In the genomic region with DNA sequence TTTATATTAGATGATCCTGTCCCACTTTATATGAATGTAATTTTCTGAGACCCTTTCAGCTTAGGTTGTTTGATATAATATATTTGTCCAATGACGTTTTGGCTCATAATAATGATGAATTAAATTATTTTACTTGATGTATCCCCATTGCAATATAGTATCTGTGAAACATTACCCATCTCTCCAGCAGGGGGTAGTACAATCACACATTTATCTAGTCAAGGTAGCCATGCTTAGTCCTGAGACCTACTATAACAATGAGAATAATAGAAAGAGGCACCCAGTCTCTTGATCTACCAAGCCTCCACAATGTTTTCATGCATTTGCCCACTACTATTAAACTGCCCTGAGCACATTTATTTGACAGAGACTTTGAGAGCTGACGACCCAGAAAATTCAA, we compare ENCODE assay signal across 10 mouse cellular contexts.
A peak's percentile ranks its signal among the peaks of the same experiment; 100 is the strongest.
DNase-seq lines count a peak whose midpoint lies in the region; ATAC-seq and TF ChIP-seq lines count a peak whose summit lies in the region.
"Had no signal": no experiment of that assay in that cellular context is flagged by ENCODE, and none has a peak within 500 bp of the region (broad histone marks: within the 10 kb centered on the region; RNA-seq: fewer than 3 reads in every experiment).

No protein-coding gene starts in this region.

- peak; percentile 17 for DNase-seq in kidney, adult 2 months
- no peak for DNase-seq in kidney, postnatal 14 days
- DNase-seq in right cerebral cortex, adult 18-20 months: peak; percentile 8
- DNase-seq in right cerebral cortex, postnatal 36 days (ENCODE audit: low spot score in 2 of 2): no peak
- DNase-seq in splenic B cell, adult 2 months (ENCODE audit: low read depth, low spot score): peak; percentile 80
- no peak for DNase-seq in right cerebral cortex, postnatal 10 days (ENCODE audit: low spot score in 2 of 2)
- DNase-seq: right cerebral cortex, postnatal 4 days had no signal

- 32% methylated on average over 2 of the region's 2 CpGs for WGBS in kidney, adult 2 months
- WGBS in hindbrain, embryonic 12.5 days: 28% methylated on average over 2 of the region's 2 CpGs

- H3K4me3 ChIP-seq in kidney, adult 2 months (ENCODE audit: insufficient read depth, low read depth, low read length): no peak overlapping the region
- H3K4me3 ChIP-seq in hindbrain, embryonic 12.5 days: no peak overlapping the region
- H3K4me3 ChIP-seq: lung, embryonic 15.5 days had no signal

- no peak overlapping the region for H3K9ac ChIP-seq in hindbrain, embryonic 12.5 days
- H3K9ac ChIP-seq: lung, embryonic 15.5 days had no signal

- no peaks in the 10 kb centered on the region for H3K9me3 ChIP-seq in hindbrain, embryonic 12.5 days (replicated peaks)
- H3K9me3 ChIP-seq: lung, embryonic 15.5 days had no signal

- peak; percentile 73 for ATAC-seq in common myeloid progenitor, adult 5-6 weeks (replicated peaks; ENCODE audit: low read depth, poor library complexity, severe bottlenecking)
- ATAC-seq in hindbrain, embryonic 12.5 days (ENCODE audit: low FRiP score): no peak

- no peak overlapping the region for H3K27ac ChIP-seq in kidney, adult 2 months (ENCODE audit: insufficient read depth, low read depth, low read length)
- H3K27ac ChIP-seq in hindbrain, embryonic 12.5 days: no peak overlapping the region
- H3K27ac ChIP-seq: lung, embryonic 15.5 days had no signal

- no peak for TF ChIP-seq CTCF in kidney, adult 2 months (conservative IDR thresholded peaks at IDR 0.05; ENCODE audit: insufficient read depth, insufficient read length, low read depth, low read length)

- TF ChIP-seq POLR2A in kidney, adult 2 months (IDR thresholded peaks at IDR 0.05; ENCODE audit: low read depth, low read length): no peak

- no peaks in the 10 kb centered on the region for H3K27me3 ChIP-seq in kidney, adult 2 months (replicated peaks; ENCODE audit: control insufficient read depth, insufficient read depth, low read length)
- no peaks in the 10 kb centered on the region for H3K27me3 ChIP-seq in splenic B cell, adult 2 months (ENCODE audit: control insufficient read depth, insufficient read depth, low read length, poor library complexity, severe bottlenecking)
- no peaks in the 10 kb centered on the region for H3K27me3 ChIP-seq in hindbrain, embryonic 12.5 days
- H3K27me3 ChIP-seq: lung, embryonic 15.5 days had no signal

- no peaks in the 10 kb centered on the region for H3K36me3 ChIP-seq in kidney, adult 2 months (ENCODE audit: control insufficient read depth, insufficient read depth, low read length)
- H3K36me3 ChIP-seq in splenic B cell, adult 2 months (ENCODE audit: control insufficient read depth, insufficient read depth, low read length, poor library complexity, severe bottlenecking): no peaks in the 10 kb centered on the region
- H3K36me3 ChIP-seq in hindbrain, embryonic 12.5 days: no peaks in the 10 kb centered on the region
- H3K36me3 ChIP-seq: lung, embryonic 15.5 days had no signal

- no peak overlapping the region for H3K4me2 ChIP-seq in hindbrain, embryonic 12.5 days (replicated peaks)
- H3K4me2 ChIP-seq: lung, embryonic 15.5 days had no signal

- H3K4me1 ChIP-seq in kidney, adult 2 months (ENCODE audit: control insufficient read depth, insufficient read depth, low read length): no peaks in the 10 kb centered on the region
- H3K4me1 ChIP-seq in hindbrain, embryonic 12.5 days: no peaks in the 10 kb centered on the region
- H3K4me1 ChIP-seq: lung, embryonic 15.5 days had no signal

Comparison
In these comparisons a context has a peak if more than half of its experiments do, and no peak if none do; other contexts are left out.
1. DNase-seq: peak in kidney, adult 2 months (single experiment), right cerebral cortex, adult 18-20 months (single experiment) and splenic B cell, adult 2 months (single experiment); none in kidney, postnatal 14 days (single experiment), right cerebral cortex, postnatal 36 days (0 of 2) and right cerebral cortex, postnatal 10 days (0 of 2).